Mouse (Mus musculus) heart, adult 2 months (tissue): ENCODE measurements around the gene Dnajb6.

Source experiments
- CTCF ChIP-seq: fragments of 200-600 bp; IDR thresholded peaks from 2 replicates; pipeline ENCODE4 v1.8.1; 2022; ENCODE audit warnings: antibody characterized with exemption, mild to moderate bottlenecking, moderate library complexity
- POLR2A ChIP-seq: fragments of 200-500 bp; IDR thresholded peaks from 2 replicates; pipeline ENCODE4 v1.6.1; 2011; ENCODE audit warnings: mild to moderate bottlenecking, low read depth, low read length, control low read depth; ENCODE audit not compliant: insufficient read depth

DNA sequence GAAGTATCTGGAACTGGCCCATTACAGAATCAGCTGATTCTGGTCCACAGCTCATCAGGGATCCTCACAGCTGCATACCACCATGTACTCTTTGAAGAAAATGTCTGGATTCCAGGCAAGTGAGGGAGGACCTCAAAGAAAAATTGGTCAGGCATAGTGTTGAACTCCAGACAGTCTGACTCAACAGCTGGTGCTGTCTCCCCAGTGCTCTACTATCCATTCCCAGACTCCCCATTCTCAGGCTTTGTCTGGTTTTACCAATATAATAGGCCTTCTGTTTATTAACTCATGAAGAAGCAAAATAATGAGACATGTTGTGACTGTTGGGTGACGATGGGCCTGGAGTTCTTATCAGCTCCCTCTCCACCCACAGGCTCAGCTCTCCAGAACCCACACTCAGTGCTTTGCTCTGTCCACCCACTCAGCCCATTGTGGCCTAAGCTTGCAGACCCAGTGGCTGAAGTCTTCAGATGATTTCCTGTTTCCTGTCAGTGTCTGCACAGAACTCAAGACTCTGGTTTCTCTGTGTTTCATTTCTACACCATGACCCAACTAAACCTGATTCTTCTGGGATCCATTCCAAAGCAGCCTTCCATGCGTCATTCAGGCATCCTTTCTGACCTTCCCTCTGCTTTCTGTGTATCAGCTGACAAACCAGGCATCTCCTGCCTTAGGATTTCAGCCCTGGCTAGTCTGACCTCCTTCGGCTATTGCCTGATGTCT is 107.1 kb downstream of the Dnajb6 start:
- no peak for TF ChIP-seq POLR2A
- TF ChIP-seq CTCF: no peak
